Mouse (Mus musculus) G1E (cell line): ENCODE measurements at regions not wholly inside any gene's neighbourhood (a gene's known extent, or its start where the extent isn't known, plus 50 kb on each side); places are given as distances from the start of the nearest gene placed in this dataset.

Experiments used
- CTCF ChIP-seq: IDR thresholded peaks from 2 replicates; pipeline ENCODE4 v1.5.1; 2012; ENCODE audit warnings: low read depth, low read length, inconsistent platforms, mixed read lengths
- GATA1 ChIP-seq: IDR thresholded peaks from 2 replicates; pipeline ENCODE4 v1.6.1; 2012; ENCODE audit warnings: borderline replicate concordance, low read length, inconsistent platforms, mixed read lengths
- GATA2 ChIP-seq: IDR thresholded peaks from 2 replicates; pipeline ENCODE4 v1.6.1; 2012; ENCODE audit warnings: low read depth, low read length, inconsistent platforms, borderline replicate concordance
- POLR2AphosphoS5 ChIP-seq: IDR thresholded peaks from 2 replicates; pipeline ENCODE4 v1.6.1; 2012; ENCODE audit warnings: low read depth, low read length, inconsistent platforms; ENCODE audit not compliant: insufficient replicate concordance
- TAL1 ChIP-seq: conservative IDR thresholded peaks from 2 replicates; pipeline ENCODE4 v1.6.1; 2012; ENCODE audit warnings: low read depth, low read length, inconsistent platforms, mixed read lengths

GRCm38 (mm10) chr9:93846411-93846810 is 691.5 kb downstream of the 1190002N15Rik start:
- TF ChIP-seq CTCF (no peak), GATA1 (no peak), POLR2AphosphoS5 (no peak), TAL1 (no peak), GATA2 (no peak)
